Mouse (Mus musculus): ENCODE data around the gene Elane. TPM values are rescaled to one million over a fixed set of nuclear protein-coding genes. Genes with fewer than 3 reads are reported as not detected.

Elane gene
- polyA plus RNA-seq, 1 experiment = 0.75 TPM

DNA sequence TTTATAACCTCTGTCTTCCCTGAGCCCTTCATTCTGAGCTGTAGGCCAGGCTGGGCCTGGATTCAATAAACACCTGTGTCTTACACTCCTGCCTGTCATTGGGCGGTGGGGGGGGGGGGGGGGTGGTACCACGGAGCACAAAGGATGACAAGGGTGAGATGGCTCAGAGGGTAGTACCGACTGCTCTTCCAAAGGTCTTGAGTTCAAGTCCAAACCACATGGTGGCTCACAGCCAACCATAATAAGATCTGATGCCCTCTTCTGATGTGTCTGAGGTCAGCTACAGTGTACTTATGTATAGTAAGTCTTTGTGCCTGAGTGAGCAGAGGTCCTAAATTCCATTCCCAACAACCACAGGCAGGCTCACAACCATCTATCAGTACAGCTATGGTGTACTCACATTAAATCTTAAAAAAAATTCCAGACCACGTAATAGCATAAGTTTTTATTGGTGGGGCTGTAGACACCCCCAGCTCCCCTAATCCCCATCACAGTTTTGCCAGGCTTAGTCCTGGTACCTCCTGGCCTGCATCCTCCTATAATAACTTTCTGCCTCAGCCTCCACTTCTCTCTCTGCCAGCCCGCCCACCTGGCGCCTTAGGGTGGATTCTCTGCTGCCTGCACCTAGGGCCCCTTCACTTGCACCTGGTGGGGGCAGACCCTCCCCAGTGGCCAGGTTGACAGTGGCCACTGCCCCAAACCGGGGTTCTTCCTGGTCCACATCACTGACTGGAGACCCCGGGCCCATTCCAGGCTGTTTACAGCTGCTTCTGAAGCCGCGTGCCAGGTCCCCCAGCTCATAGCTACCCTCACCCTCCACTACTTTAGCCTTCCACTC is 21.5 kb upstream of the Elane start:
- Histone ChIP-seq H3K4me1 (ENCODE audit: control insufficient read depth, insufficient read depth, low read length) (no peaks in the 10 kb centered on the region), H3K27ac (ENCODE audit: insufficient read depth, low read depth, low read length) (no peak overlapping the region), H3K4me3 (ENCODE audit: insufficient read depth, low read length) (no peak overlapping the region)
- no peak for TF ChIP-seq POLR2A (IDR thresholded peaks at IDR 0.05; ENCODE audit: borderline replicate concordance, low read depth, low read length)
- TF ChIP-seq CTCF (IDR thresholded peaks at IDR 0.05; ENCODE audit: low read depth, low read length) = no peak

GRCm38 (mm10) chr10:79865189-79865601 is 20.9 kb upstream of the Elane start:
- no peak overlapping the region for H3K4me3 ChIP-seq (ENCODE audit: insufficient read depth, low read length)
- no peak for TF ChIP-seq POLR2A (IDR thresholded peaks at IDR 0.05; ENCODE audit: borderline replicate concordance, low read depth, low read length)
- TF ChIP-seq CTCF (IDR thresholded peaks at IDR 0.05; ENCODE audit: low read depth, low read length) = no peak
- no peaks in the 10 kb centered on the region for H3K4me1 ChIP-seq (ENCODE audit: control insufficient read depth, insufficient read depth, low read length)
- no peak overlapping the region for H3K27ac ChIP-seq (ENCODE audit: insufficient read depth, low read depth, low read length)

DNA sequence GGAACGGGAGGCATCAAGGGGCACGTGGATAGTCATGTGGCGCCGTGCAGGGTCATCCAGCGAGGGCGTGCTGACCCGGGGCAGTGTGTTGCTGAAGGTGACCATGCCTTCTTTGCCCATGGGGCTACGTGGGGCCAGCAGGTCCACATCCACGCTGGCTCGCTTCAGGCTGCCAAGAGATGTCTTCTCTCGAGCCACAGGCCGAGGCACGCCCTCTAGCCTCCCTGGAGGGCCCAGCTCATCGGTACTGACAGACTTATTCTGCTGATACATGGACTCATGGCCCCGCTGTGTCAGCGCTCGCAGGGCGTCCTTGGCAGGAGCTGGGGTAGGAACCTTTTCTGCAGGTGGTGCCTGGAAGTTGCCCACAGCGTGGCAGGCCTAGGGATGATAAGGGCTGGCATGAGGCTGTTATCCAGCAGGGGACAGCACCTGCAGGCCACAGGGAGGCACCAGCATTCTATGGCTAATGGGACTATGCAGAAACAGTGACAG is 20.2 kb upstream of the Elane start:
- H3K4me1 ChIP-seq (ENCODE audit: control insufficient read depth, insufficient read depth, low read length) = no peaks in the 10 kb centered on the region
- TF ChIP-seq POLR2A (IDR thresholded peaks at IDR 0.05; ENCODE audit: borderline replicate concordance, low read depth, low read length) (no peak), CTCF (IDR thresholded peaks at IDR 0.05; ENCODE audit: low read depth, low read length) (peak; percentile 28; the same call in 1 of the 2 replicates)
- no peak overlapping the region for H3K4me3 ChIP-seq (ENCODE audit: insufficient read depth, low read length)
- no peak overlapping the region for H3K27ac ChIP-seq (ENCODE audit: insufficient read depth, low read depth, low read length)

DNA sequence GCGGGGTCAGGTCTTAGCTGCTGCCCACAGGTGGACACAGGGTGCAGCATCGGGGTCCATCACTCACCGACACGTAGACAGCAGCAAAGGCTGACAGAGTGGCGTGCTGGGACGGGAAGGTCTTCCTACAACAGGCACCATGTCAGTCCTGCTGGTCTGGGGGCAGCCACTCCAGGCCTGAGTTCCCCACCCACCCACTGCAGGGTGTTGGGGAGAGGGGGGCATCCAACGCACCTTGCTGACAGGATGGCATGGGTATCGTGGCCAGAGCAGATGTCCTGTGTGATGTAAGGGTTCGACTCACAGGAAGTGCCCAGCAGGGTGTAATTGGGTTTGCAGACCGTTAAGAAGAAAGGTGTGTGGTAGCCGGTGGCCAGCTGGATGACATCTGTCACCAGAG is 19.4 kb upstream of the Elane start:
- Histone ChIP-seq H3K4me3 (ENCODE audit: insufficient read depth, low read length) (no peak overlapping the region), H3K4me1 (ENCODE audit: control insufficient read depth, insufficient read depth, low read length) (no peaks in the 10 kb centered on the region), H3K27ac (ENCODE audit: insufficient read depth, low read depth, low read length) (no peak overlapping the region)
- TF ChIP-seq CTCF (IDR thresholded peaks at IDR 0.05; ENCODE audit: low read depth, low read length) (no peak), POLR2A (IDR thresholded peaks at IDR 0.05; ENCODE audit: borderline replicate concordance, low read depth, low read length) (no peak)

DNA sequence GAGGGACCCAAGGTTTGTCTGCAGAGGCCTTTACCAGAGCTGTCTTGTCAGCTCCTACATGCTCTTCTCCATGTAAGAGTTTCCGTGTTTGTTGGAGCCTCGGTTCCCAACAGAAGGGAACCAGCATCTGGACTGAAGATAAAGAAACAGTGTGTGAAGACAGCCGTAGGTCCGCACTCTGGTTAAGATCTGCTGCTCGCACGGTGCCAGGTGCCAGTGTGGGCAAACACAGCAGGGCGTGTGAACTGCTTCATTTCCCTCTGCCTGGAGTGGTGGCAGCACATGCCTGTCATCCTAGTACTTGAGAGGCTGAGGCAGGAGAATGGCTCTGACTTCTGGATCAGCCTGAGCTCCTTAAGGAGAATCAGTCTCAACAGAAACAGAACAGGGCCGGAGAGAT is 14.2 kb upstream of the Elane start:
- TF ChIP-seq CTCF (IDR thresholded peaks at IDR 0.05; ENCODE audit: low read depth, low read length) (no peak), POLR2A (IDR thresholded peaks at IDR 0.05; ENCODE audit: borderline replicate concordance, low read depth, low read length) (no peak)
- peaks cover 5% of the 10 kb centered on the region for H3K4me1 ChIP-seq (ENCODE audit: control insufficient read depth, insufficient read depth, low read length)
- H3K4me3 ChIP-seq (ENCODE audit: insufficient read depth, low read length) = no peak overlapping the region
- H3K27ac ChIP-seq (ENCODE audit: insufficient read depth, low read depth, low read length) = no peak overlapping the region

DNA sequence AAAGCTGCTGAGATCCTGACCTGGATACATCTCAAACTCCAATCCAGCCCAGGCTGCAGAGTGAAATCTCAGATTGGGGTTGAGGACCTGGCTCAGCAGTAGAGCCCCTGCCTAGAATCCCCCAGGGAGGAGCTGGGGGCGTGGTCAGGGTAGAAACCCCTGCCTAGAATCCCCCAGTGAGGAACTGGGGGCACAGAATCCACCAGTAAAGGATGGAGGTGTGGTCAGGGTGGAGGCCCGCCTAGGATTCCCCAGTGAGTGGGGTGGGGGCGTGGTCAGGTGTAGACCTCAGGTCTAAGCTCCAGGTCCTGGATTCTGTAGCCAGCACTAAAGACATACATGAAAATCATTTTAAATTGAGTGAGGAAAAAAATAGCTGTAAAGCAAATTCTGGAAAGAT is 13.2 kb upstream of the Elane start:
- H3K27ac ChIP-seq (ENCODE audit: insufficient read depth, low read depth, low read length) = no peak overlapping the region
- peaks cover 11% of the 10 kb centered on the region for H3K4me1 ChIP-seq (ENCODE audit: control insufficient read depth, insufficient read depth, low read length)
- TF ChIP-seq CTCF (IDR thresholded peaks at IDR 0.05; ENCODE audit: low read depth, low read length) = no peak
- no peak for TF ChIP-seq POLR2A (IDR thresholded peaks at IDR 0.05; ENCODE audit: borderline replicate concordance, low read depth, low read length)
- H3K4me3 ChIP-seq (ENCODE audit: insufficient read depth, low read length) = no peak overlapping the region

DNA sequence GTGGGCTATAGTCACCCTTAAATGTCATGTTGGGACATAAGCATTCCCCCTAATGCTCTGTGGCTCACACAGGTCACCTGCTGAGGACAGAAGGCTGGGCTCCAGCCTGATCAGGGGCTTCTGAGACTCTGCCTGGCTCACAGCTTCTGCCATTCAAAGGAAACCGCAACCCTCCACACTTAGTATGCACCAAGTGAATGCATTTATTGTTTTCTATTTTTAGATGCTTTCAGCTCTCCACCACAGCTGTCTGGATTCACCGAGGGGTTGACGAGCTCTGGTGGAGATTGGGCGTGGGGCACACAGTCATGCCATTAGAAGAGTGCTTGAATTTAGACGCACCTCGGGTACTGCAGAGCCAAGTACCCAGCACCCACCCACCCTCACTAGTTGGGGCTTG is 12.7 kb upstream of the Elane start:
- H3K4me3 ChIP-seq (ENCODE audit: insufficient read depth, low read length) = no peak overlapping the region
- H3K27ac ChIP-seq (ENCODE audit: insufficient read depth, low read depth, low read length) = no peak overlapping the region
- TF ChIP-seq POLR2A (IDR thresholded peaks at IDR 0.05; ENCODE audit: borderline replicate concordance, low read depth, low read length) (no peak), CTCF (IDR thresholded peaks at IDR 0.05; ENCODE audit: low read depth, low read length) (no peak)
- peaks cover 11% of the 10 kb centered on the region for H3K4me1 ChIP-seq (ENCODE audit: control insufficient read depth, insufficient read depth, low read length)

- Histone ChIP-seq H3K27ac (ENCODE audit: insufficient read depth, low read depth, low read length) (no peak overlapping the region), H3K4me3 (ENCODE audit: insufficient read depth, low read length) (peak overlapping the region; percentile 60), H3K4me1 (ENCODE audit: control insufficient read depth, insufficient read depth, low read length) (peaks cover 15% of the 10 kb centered on the region)
- TF ChIP-seq POLR2A (IDR thresholded peaks at IDR 0.05; ENCODE audit: borderline replicate concordance, low read depth, low read length) = no peak
- no peak for TF ChIP-seq CTCF (IDR thresholded peaks at IDR 0.05; ENCODE audit: low read depth, low read length)
Observed at GRCm38 (mm10) chr10:79873715-79874289, 12.2 kb upstream of the Elane start.

DNA sequence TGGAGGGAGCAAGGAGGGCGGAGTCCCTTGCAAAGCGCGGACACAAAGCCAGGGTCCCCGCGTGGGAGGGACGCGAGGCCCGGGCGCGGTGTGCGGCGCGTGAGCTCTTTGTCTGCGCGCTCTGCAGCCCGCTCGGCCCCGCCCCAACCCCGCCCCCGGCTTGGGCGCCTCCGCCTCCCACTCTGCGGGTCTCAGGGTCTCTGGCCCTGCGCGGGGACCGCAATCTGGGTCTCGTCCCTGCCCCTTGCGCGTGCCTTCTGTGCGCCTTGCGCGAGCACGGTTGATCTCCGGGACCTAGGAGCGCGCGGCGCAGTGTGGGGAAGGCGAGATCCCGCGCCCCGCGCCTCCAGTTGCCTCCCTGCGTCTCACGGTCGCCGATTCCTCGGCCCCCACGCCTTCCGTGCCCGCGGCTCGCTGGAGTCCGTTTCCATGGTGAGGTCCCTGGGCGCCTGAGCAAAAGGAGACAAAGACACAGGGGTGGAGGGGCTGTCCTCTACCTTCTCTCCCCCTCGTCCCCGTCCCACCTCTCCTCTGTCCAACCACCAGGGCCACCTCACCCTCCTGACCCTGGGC is 11.7 kb upstream of the Elane start, which contains the start of the genes Prtn3 and Plppr3:
TSS of gene Prtn3 (plus strand) at position 187 of the 573 bp plus-strand sequence.
TSS of gene Plppr3 (minus strand) at position 345 of the 573 bp plus-strand sequence.
- TF ChIP-seq POLR2A (IDR thresholded peaks at IDR 0.05; ENCODE audit: borderline replicate concordance, low read depth, low read length) (no peak), CTCF (IDR thresholded peaks at IDR 0.05; ENCODE audit: low read depth, low read length) (no peak)

More for the DNA sequence above, 11.7 kb upstream of the Elane start, which contains the start of the genes Prtn3 and Plppr3:
- H3K27ac ChIP-seq (ENCODE audit: insufficient read depth, low read depth, low read length) = no peak within 1 kb of the TSS
- H3K4me1 ChIP-seq (ENCODE audit: control insufficient read depth, insufficient read depth, low read length) = peaks cover 19% of the 10 kb centered on the region
- H3K4me3 ChIP-seq (ENCODE audit: insufficient read depth, low read length) = peak within 1 kb of the TSS; percentile 60
